Comparison of ENCODE assay signal across 11 mouse cellular contexts in genomic region chr4:82755616-82756294, GRCm38 (mm10). TPM values are rescaled to one million over a fixed set of nuclear protein-coding genes. Genes with fewer than 3 reads are reported as not detected.
DNase-seq lines count a peak whose midpoint lies in the region; ATAC-seq lines count a peak whose summit lies in the region.
"Had no signal": no experiment of that assay in that cellular context is flagged by ENCODE, and none has a peak within 500 bp of the region (broad histone marks: within the 10 kb centered on the region; RNA-seq: fewer than 3 reads in every experiment).

No protein-coding gene starts in this region.

- peak overlapping the region; percentile 80 for H3K27ac ChIP-seq in hindbrain, embryonic 10.5 days
- no peak overlapping the region for H3K27ac ChIP-seq in hindbrain, embryonic 14.5 days
- H3K27ac ChIP-seq in hindbrain, embryonic 16.5 days (ENCODE audit: low read depth, low read length) = no peak overlapping the region
- peak overlapping the region; percentile 48; the same call in 1 of the 2 replicates for H3K27ac ChIP-seq in limb, embryonic 13.5 days
- H3K27ac ChIP-seq: embryonic facial prominence, embryonic 15.5 days; heart, embryonic 10.5 days had no signal

- H3K4me2 ChIP-seq in hindbrain, embryonic 14.5 days (replicated peaks) = no peak overlapping the region
- no peak overlapping the region for H3K4me2 ChIP-seq in hindbrain, embryonic 16.5 days (ENCODE audit: low read length)
- H3K4me2 ChIP-seq in limb, embryonic 13.5 days (replicated peaks) = no peak overlapping the region
- H3K4me2 ChIP-seq: embryonic facial prominence, embryonic 15.5 days had no signal

- H3K36me3 ChIP-seq in hindbrain, embryonic 10.5 days = no peaks in the 10 kb centered on the region
- H3K36me3 ChIP-seq in hindbrain, embryonic 14.5 days (replicated peaks; ENCODE audit: control insufficient read depth, insufficient read depth) = no peaks in the 10 kb centered on the region
- no peaks in the 10 kb centered on the region for H3K36me3 ChIP-seq in hindbrain, embryonic 16.5 days (ENCODE audit: control insufficient read depth, insufficient read depth, low read length)
- H3K36me3 ChIP-seq in limb, embryonic 13.5 days = no peaks in the 10 kb centered on the region
- H3K36me3 ChIP-seq: embryonic facial prominence, embryonic 15.5 days; heart, embryonic 10.5 days had no signal

- peak; percentile 68 for DNase-seq in hindbrain, embryonic 10.5 days (ENCODE audit: low spot score)
- DNase-seq in hindbrain, embryonic 14.5 days (ENCODE audit: low spot score) = no peak
- peak; percentile 59 for DNase-seq in Muller cell, postnatal 12 days (ENCODE audit: inconsistent ontology term)
- DNase-seq in cerebellum, adult 11-12 months = no peak
- DNase-seq in left cerebral cortex, postnatal 14 days (ENCODE audit: low spot score in 2 of 2) = no peak
- DNase-seq in testis, postnatal 10 days (ENCODE audit: low spot score) = no peak
- DNase-seq: lung, postnatal 14 days had no signal

- peaks cover 36% of the 10 kb centered on the region for H3K4me1 ChIP-seq in hindbrain, embryonic 10.5 days (replicated peaks)
- H3K4me1 ChIP-seq in hindbrain, embryonic 14.5 days (replicated peaks; ENCODE audit: control insufficient read depth, insufficient read depth, low read length) = no peaks in the 10 kb centered on the region
- no peaks in the 10 kb centered on the region for H3K4me1 ChIP-seq in hindbrain, embryonic 16.5 days (ENCODE audit: control insufficient read depth, insufficient read depth, low read depth, low read length)
- peaks cover 32% of the 10 kb centered on the region for H3K4me1 ChIP-seq in limb, embryonic 13.5 days
- H3K4me1 ChIP-seq: embryonic facial prominence, embryonic 15.5 days had no signal

- 8% methylated on average over 3 of the region's 3 CpGs for WGBS in hindbrain, embryonic 10.5 days
- 15% methylated on average over 3 of the region's 3 CpGs for WGBS in hindbrain, embryonic 14.5 days
- 18% methylated on average over 3 of the region's 3 CpGs for WGBS in hindbrain, embryonic 16.5 days
- WGBS in limb, embryonic 13.5 days = 39% methylated on average over 3 of the region's 3 CpGs

- H3K9ac ChIP-seq in hindbrain, embryonic 14.5 days = no peak overlapping the region
- H3K9ac ChIP-seq in hindbrain, embryonic 16.5 days (ENCODE audit: low read depth, low read length) = no peak overlapping the region
- no peak overlapping the region for H3K9ac ChIP-seq in limb, embryonic 13.5 days
- H3K9ac ChIP-seq: embryonic facial prominence, embryonic 15.5 days had no signal

- no peaks in the 10 kb centered on the region for H3K27me3 ChIP-seq in hindbrain, embryonic 10.5 days (ENCODE audit: insufficient read depth, poor library complexity, severe bottlenecking)
- H3K27me3 ChIP-seq in hindbrain, embryonic 14.5 days (ENCODE audit: control insufficient read depth, insufficient read depth, low read length) = no peaks in the 10 kb centered on the region
- no peaks in the 10 kb centered on the region for H3K27me3 ChIP-seq in hindbrain, embryonic 16.5 days (replicated peaks; ENCODE audit: control insufficient read depth, insufficient read depth, low read length)
- H3K27me3 ChIP-seq in limb, embryonic 13.5 days = no peaks in the 10 kb centered on the region
- H3K27me3 ChIP-seq: embryonic facial prominence, embryonic 15.5 days had no signal

- ATAC-seq in hindbrain, embryonic 14.5 days (ENCODE audit: low FRiP score) = no peak; the same call in 1 of the 2 replicates
- 0 out of 2 replicates have a peak, but pooled peaks have one; percentile 6 for ATAC-seq in hindbrain, embryonic 16.5 days
- no peak for ATAC-seq in limb, embryonic 13.5 days (ENCODE audit: low FRiP score, low read depth)

- no peak overlapping the region for H3K4me3 ChIP-seq in hindbrain, embryonic 10.5 days
- H3K4me3 ChIP-seq in hindbrain, embryonic 14.5 days (replicated peaks; ENCODE audit: low read length) = no peak overlapping the region
- H3K4me3 ChIP-seq in hindbrain, embryonic 16.5 days (ENCODE audit: low read length) = no peak overlapping the region
- H3K4me3 ChIP-seq in limb, embryonic 13.5 days = no peak overlapping the region
- H3K4me3 ChIP-seq: embryonic facial prominence, embryonic 15.5 days; heart, embryonic 10.5 days had no signal

- no peaks in the 10 kb centered on the region for H3K9me3 ChIP-seq in hindbrain, embryonic 10.5 days
- no peaks in the 10 kb centered on the region for H3K9me3 ChIP-seq in hindbrain, embryonic 14.5 days (ENCODE audit: control insufficient read depth, low read length)
- no peaks in the 10 kb centered on the region for H3K9me3 ChIP-seq in hindbrain, embryonic 16.5 days (ENCODE audit: control insufficient read depth, low read length)
- no peaks in the 10 kb centered on the region for H3K9me3 ChIP-seq in limb, embryonic 13.5 days
- H3K9me3 ChIP-seq: embryonic facial prominence, embryonic 15.5 days; heart, embryonic 10.5 days had no signal

- intact Hi-C loops in left cerebral cortex, postnatal 14 days (cut with DNase I) = no loop called here

RNA-seq across cellular contexts. Expression of gene Nfib, which starts 50.2 kb away (rescaled TPM):
- 8.3 and 17.3 TPM in 2 replicates for polyA plus RNA-seq in hindbrain, embryonic 10.5 days (2016; fragmentation: Nextera tagmentation; extraction: Ambion mirVana)
- polyA plus RNA-seq in hindbrain, embryonic 14.5 days (2014; fragmentation: Nextera tagmentation; extraction: Ambion mirVana) = 75.7 and 90.8 TPM in 2 replicates
- polyA plus RNA-seq in hindbrain, embryonic 16.5 days (2015; fragmentation: Nextera tagmentation; extraction: Ambion mirVana) = 67.4 and 75.7 TPM in 2 replicates
- polyA plus RNA-seq in limb, embryonic 13.5 days (2015; fragmentation: Nextera tagmentation; extraction: Ambion mirVana) = 119 and 121 TPM in 2 replicates
- 100 to 1,000 TPM in 1 of 2 experiments, 10 to 100 TPM in 1; 94.4 to 100 TPM for total RNA-seq in left cerebral cortex, postnatal 14 days (2021)

Comparison
In these comparisons a context has a peak if more than half of its experiments do, and no peak if none do; other contexts are left out.
1. DNase-seq: peak in hindbrain, embryonic 10.5 days (single experiment) and Muller cell, postnatal 12 days (single experiment); none in hindbrain, embryonic 14.5 days (single experiment), cerebellum, adult 11-12 months (single experiment), left cerebral cortex, postnatal 14 days (0 of 2) and testis, postnatal 10 days (single experiment).
2. H3K27ac ChIP-seq: peak in hindbrain, embryonic 10.5 days (single experiment) and limb, embryonic 13.5 days (single experiment); none in hindbrain, embryonic 14.5 days (single experiment) and hindbrain, embryonic 16.5 days (single experiment).